Mouse (Mus musculus) E14TG2a.4 (cell line): ENCODE data around the gene Aifm1.

ENCODE experiments used
- CTCF ChIP-seq: conservative IDR thresholded peaks from 2 replicates; pipeline ENCODE4 v1.5.1; 2014; ENCODE audit warnings: low read length
- NANOG ChIP-seq: IDR thresholded peaks from 2 replicates; pipeline ENCODE4 v1.6.1; 2014; ENCODE audit warnings: borderline replicate concordance, low read length, mixed read lengths
- POU5F1 ChIP-seq: IDR thresholded peaks from 2 replicates; pipeline ENCODE4 v1.6.1; 2014; ENCODE audit warnings: low read length, borderline replicate concordance

DNA sequence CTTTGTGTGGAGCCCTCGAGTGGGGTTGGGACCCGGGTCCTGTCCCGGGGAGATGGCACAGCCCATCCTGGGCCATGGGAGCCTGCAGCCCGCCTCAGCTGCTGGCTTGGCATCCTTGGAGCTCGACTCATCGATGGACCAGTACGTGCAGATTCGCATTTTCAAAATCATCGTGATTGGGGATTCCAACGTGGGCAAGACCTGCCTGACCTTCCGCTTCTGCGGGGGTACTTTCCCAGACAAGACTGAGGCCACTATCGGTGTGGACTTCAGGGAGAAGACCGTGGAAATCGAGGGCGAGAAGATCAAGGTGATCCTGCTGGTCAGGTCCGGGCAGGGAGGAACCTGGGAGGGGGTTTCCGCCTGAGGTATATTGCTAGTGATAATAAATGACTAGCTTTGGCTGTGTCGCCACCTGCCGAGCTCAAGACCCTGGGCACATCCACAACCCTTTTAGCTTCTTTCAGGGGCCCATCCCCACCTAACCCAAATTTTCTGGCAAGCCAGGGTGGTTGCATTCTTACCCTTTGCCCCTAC is 6.3 kb upstream of the Aifm1 start:
- TF ChIP-seq CTCF (no peak), NANOG (no peak), POU5F1 (no peak)
